Mouse (Mus musculus) thymus, adult 2 months (tissue): ENCODE data around the gene Fam3a. TPM values are rescaled to one million over a fixed set of nuclear protein-coding genes. Genes with fewer than 3 reads are reported as not detected.

ENCODE experiments used
- DNase-seq: peaks from one replicate; pipeline ENCODE4 v3.0.0; 2021
- H3K27ac ChIP-seq: fragments of 200-500 bp; 2 replicates; pipeline ENCODE4 v1.5.1; 2012; ENCODE audit warnings: low read length, control low read depth; ENCODE audit not compliant: control insufficient read depth, insufficient read depth
- H3K27me3 ChIP-seq: fragments of 200-500 bp; 2 replicates; pipeline ENCODE4 v1.6.1; 2012; ENCODE audit warnings: mild to moderate bottlenecking, low read length, moderate library complexity, mixed read lengths; ENCODE audit not compliant: control insufficient read depth, insufficient read depth
- H3K36me3 ChIP-seq: fragments of 200-500 bp; 2 replicates; pipeline ENCODE4 v1.6.1; 2012; ENCODE audit warnings: mild to moderate bottlenecking, low read length, moderate library complexity; ENCODE audit not compliant: control insufficient read depth, insufficient read depth
- H3K4me1 ChIP-seq: fragments of 200-500 bp; replicated peaks from 2 replicates; pipeline ENCODE4 v1.6.1; 2012; ENCODE audit warnings: low read length; ENCODE audit not compliant: control insufficient read depth, insufficient read depth
- H3K4me3 ChIP-seq: fragments of 200-500 bp; 2 replicates; pipeline ENCODE4 v1.5.1; 2012; ENCODE audit warnings: mild to moderate bottlenecking, low read length, control low read depth, moderate library complexity; ENCODE audit not compliant: control insufficient read depth, insufficient read depth
- CTCF ChIP-seq: fragments of 200-500 bp; IDR thresholded peaks from 2 replicates; pipeline ENCODE4 v1.5.1; 2012; ENCODE audit warnings: mild to moderate bottlenecking, control low read depth, low read length, moderate library complexity, borderline replicate concordance; ENCODE audit not compliant: control insufficient read depth, poor library complexity, insufficient read depth; ENCODE audit errors: extremely low read depth
- POLR2A ChIP-seq: fragments of 200-500 bp; IDR thresholded peaks from 2 replicates; pipeline ENCODE4 v1.6.1; 2012; ENCODE audit warnings: mild to moderate bottlenecking, low read length, control low read depth, moderate library complexity; ENCODE audit not compliant: control insufficient read depth, poor library complexity, insufficient read depth; ENCODE audit errors: extremely low read depth
- WGBS: fragments of 180-500 bp; shearing (Covaris S2); methylation state at CpG from one replicate; pipeline ENCODE4 v1.1.7; 2018; 5-methylcytosine and 5-hydroxymethylcytosine counted together
- polyA plus RNA-seq: library from polyadenylated mRNA; depleted of rRNA; stranded (reverse); fragments of >200 nt; gene quantifications from 2 replicates; pipeline ENCODE4 v1.2.3, GENCODE M21; 2012; rRNA removed

Gene Fam3a
- polyA plus RNA-seq: 45.1 and 46.0 TPM in 2 replicates

DNA sequence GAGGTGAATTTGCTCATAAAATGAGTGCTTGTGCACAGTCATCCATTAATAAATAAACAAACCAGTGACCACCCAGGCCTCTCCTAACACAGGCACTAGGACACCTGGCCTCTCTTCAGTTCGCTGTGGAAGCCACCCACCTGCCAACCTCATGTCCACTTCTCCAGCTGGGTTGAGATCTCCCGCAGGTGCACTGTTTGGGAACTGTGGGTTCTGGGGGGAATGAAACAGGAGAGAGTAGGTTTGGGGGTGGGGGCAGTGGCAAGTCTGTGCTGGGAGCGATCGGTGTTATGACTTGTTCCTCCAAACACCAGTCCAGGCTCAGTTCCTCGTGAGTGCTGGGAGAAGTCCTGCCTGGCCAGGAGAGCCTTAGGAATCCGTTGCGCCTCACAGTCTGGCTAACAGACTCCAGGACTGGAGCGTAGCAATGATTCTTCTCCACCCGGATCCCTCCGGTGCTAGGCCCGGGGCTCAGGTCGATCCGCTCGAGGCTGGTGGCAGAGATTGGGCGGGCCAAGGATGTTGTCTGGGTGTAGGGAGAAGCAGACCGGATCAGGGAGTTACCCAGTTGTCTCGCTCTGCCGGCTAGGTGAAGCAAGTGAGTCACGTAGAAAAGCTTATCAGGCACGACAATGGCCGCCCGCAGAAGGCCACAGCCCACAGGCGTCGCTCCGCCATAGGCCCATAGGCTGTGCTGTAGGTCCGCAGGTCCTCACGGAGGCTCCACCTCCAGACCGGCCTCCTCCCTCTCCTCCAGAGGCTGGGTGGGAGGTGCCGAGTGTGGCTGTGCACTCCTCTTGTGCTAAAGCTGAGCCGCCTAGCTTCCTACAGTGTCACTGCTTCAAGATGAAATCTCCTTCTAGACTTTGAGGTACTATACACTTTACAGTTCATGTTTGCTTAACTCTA lies at the start of gene Fam3a, which contains the start of gene Ikbkg:
Gene Fam3a, minus strand, starts transcription at position 738 of the 909 bp plus-strand sequence.
Gene Ikbkg, plus strand, starts transcription at position 756 of the 909 bp plus-strand sequence.
- peaks cover 4% of the 10 kb centered on the region for H3K4me1 ChIP-seq
- peak; percentile 82 for DNase-seq
- WGBS: 3% methylated on average over 30 of the region's 30 CpGs

DNA sequence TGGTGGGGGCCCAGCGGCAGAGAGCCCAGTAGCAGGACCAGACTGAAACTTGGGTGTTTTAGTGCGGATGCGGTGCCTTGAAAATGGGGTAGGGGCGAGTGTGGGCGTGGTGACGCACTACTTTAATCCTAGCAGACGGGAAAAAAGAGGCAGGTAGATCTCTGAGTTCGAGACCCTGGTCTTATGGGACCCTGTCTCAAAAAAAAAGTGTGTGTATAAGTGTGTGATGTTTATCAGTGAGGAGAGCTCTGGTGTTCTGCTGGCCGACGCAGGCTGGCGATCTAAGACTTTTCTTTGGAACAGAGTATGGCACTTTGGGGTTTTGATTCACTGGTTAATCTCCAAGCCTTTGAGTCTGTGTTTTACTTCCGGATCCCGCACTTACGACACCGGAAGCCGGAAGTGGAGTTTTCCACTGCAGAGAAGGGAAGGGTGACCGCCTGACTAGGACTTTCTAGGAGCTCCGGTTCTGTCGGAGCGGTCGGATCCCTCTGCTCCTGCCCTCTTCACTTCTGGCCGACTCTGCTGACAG lies 36.3 kb upstream of the Fam3a start:
- H3K4me3 ChIP-seq: peak overlapping the region; percentile 85
- no peaks in the 10 kb centered on the region for H3K27me3 ChIP-seq
- H3K36me3 ChIP-seq: peaks cover 7% of the 10 kb centered on the region; the same call in 1 of the 2 replicates
- TF ChIP-seq POLR2A: peak; percentile 38; the same call in 1 of the 2 replicates
- no peak for TF ChIP-seq CTCF
- under 1% methylated on average over 22 of the region's 22 CpGs for WGBS
- H3K27ac ChIP-seq: peak overlapping the region; percentile 83
- H3K4me1 ChIP-seq: peaks cover 4% of the 10 kb centered on the region; the same call in 1 of the 2 replicates
- peak; percentile 71 for DNase-seq

More for the DNA sequence above, at the start of gene Fam3a, which contains the start of gene Ikbkg:
- Histone ChIP-seq H3K4me3 (peak within 1 kb of the TSS; percentile 80), H3K36me3 (no peaks in the 10 kb centered on the region), H3K27ac (peak within 1 kb of the TSS; percentile 55), H3K27me3 (no peaks in the 10 kb centered on the region)
- TF ChIP-seq POLR2A: no peak
- no peak for TF ChIP-seq CTCF

DNA sequence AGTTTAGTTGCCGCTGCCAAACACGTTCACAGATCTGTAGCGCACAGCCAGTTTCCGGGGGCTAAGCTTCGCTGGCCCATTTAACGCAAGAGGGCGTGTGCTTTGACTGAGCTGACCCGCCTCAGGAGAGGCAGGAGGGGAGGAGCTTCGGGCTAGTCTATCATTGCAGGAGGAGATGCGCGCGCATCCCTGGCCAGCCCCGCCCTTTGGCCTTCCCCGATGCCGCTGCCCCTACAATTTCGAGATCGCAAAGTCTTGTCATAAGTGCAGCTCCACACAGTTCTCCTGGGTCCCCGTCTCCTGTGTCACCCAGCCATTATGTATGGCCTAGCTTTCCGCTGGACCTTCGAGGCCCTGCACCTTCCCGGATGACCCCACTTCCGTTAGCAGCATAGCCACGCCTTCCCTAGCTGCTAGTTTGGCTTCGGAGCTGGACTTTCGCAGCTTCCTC lies 35.8 kb upstream of the Fam3a start, which contains the start of gene G6pdx:
Gene G6pdx, minus strand, starts transcription at position 369 of the 451 bp plus-strand sequence.
- peak within 1 kb of the TSS; percentile 83 for H3K27ac ChIP-seq
- peaks cover 4% of the 10 kb centered on the region; the same call in 1 of the 2 replicates for H3K4me1 ChIP-seq
- DNase-seq: peak; percentile 87
- 0 out of 2 replicates have a peak, but pooled peaks cover 2% of the 10 kb centered on the region for H3K36me3 ChIP-seq
- WGBS: 2% methylated on average over 24 of the region's 25 CpGs
- H3K27me3 ChIP-seq: no peaks in the 10 kb centered on the region
- H3K4me3 ChIP-seq: peak within 1 kb of the TSS; percentile 85
- TF ChIP-seq POLR2A (0 out of 2 replicates have a peak, but pooled peaks have one; percentile 18), CTCF (no peak)

DNA sequence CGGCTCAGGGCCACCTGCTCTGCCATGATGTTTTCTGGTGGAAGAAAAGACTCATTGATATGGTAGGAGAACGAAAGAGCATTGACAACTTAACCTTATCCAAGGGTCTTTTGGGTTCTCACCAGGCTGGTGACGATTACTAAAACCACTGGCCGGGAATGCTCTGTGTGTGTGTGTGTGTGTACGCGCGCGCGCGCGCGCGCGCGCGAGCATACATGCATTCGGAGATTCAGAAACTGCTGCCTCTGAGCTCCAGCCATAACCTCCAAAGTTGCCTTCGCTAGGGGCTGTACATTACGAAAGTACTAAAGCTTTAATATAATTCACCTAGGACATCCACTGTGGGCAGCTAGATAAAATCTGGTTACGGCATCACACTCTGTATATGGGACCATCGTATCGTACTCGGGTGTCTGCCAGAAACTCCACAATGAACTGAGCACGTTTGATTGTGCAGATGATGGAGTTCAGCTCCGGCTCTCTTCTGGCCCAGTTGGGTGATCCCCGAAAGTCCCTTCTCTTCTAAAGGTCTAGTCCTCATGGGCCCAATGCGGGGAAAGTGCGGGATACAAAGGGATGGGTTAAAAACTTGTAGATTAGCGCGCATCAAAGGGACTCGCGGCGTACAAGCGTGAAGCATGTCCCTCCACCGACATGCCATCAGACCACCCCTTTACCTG lies 35.2 kb upstream of the Fam3a start:
- H3K36me3 ChIP-seq: no peaks in the 10 kb centered on the region
- DNase-seq: no peak
- H3K4me1 ChIP-seq: peaks cover 4% of the 10 kb centered on the region; the same call in 1 of the 2 replicates
- no peak for TF ChIP-seq POLR2A
- no peak for TF ChIP-seq CTCF
- H3K27me3 ChIP-seq: no peaks in the 10 kb centered on the region
- WGBS: 8% methylated on average over 35 of the region's 35 CpGs
- H3K4me3 ChIP-seq: peak overlapping the region; percentile 85
- peak overlapping the region; percentile 74 for H3K27ac ChIP-seq

DNA sequence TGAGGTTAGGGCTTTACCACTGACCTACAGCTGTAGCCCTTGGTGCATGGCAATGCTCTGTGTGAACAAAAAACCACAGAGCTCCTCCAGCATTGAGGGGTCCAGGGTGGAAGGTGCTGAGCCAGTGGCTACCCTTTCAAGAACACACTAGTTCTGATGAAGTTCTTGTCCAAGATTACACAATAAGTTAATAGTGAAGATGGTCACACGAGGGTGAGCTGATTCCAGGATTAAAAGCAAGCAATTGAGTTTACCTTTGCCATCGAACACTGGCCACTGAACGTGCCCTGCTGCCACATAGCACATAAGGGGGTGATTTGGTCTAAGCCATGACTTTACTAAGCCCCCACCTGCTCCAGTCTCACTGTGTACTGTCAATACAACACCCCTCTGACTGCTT lies 34.0 kb upstream of the Fam3a start:
- TF ChIP-seq POLR2A (no peak), CTCF (no peak)
- no peaks in the 10 kb centered on the region for H3K36me3 ChIP-seq
- H3K27me3 ChIP-seq: no peaks in the 10 kb centered on the region
- H3K4me3 ChIP-seq: no peak overlapping the region
- DNase-seq: no peak
- 92% methylated on average over 3 of the region's 3 CpGs for WGBS
- H3K27ac ChIP-seq: no peak overlapping the region
- H3K4me1 ChIP-seq: peaks cover 4% of the 10 kb centered on the region; the same call in 1 of the 2 replicates
